Mouse (Mus musculus) olfactory bulb, adult 2 months (tissue): ENCODE data around the gene Spata46.

Source experiments
- CTCF ChIP-seq: fragments of 200-500 bp; IDR thresholded peaks from 2 replicates; pipeline ENCODE4 v1.5.1; 2012; ENCODE audit warnings: low read depth, mild to moderate bottlenecking, low read length, moderate library complexity; ENCODE audit not compliant: insufficient read depth
- POLR2A ChIP-seq: fragments of 200-500 bp; IDR thresholded peaks from 2 replicates; pipeline ENCODE4 v1.6.1; 2012; ENCODE audit warnings: mild to moderate bottlenecking, low read depth, low read length, moderate library complexity; ENCODE audit not compliant: insufficient read depth

DNA sequence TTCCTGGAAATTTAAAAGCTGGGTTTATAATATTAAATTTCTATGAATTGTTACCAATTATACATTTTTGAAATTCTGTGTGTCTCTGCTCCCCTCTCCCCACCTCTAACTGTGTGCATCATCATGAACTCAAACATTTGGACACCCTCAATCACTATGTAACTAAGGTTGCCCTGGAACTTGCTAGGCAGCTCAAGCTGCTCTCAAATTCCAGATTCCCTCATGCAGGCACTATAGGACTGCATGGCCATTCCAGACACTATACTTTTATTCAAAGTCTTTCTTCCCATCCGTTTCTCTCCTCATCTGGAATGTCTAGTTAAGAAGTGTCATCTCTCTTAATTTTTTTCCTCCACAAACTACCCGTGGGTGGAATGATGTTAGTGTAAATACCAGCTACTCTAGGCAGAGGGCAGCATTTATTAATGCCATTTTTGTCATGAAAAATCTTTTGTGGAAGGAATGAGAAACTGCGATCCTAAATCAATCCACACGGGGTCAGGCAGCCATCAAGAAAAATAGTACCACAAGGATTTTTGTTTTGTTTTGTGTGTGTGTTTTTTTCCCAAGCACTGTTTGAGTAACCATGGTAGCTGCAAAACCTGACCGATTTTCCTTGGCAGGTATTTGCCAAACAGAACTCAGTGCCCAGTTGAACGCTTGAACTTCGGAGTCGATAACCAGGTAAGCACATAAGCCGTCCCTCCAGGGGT, 16.2 kb upstream of the Spata46 start:
- TF ChIP-seq POLR2A = no peak
- no peak for TF ChIP-seq CTCF
